Mouse (Mus musculus) hindbrain, embryonic 11.5 days (tissue): ENCODE results near the gene Slc17a7. TPM values are rescaled to one million over a fixed set of nuclear protein-coding genes. Genes with fewer than 3 reads are reported as not detected.

ENCODE experiments used
- ATAC-seq: fragments of 200-750 bp; cut with Nextera tagmentation; 2 replicates; pipeline ENCODE4 v1.8.0; 2017; ENCODE audit warnings: mild to moderate bottlenecking, moderate TSS enrichment, moderate library complexity; ENCODE audit not compliant: low FRiP score
- DNase-seq: peaks from one replicate; pipeline ENCODE4 v3.0.0-alpha.2; 2015; ENCODE audit warnings: low spot score
- H3K27ac ChIP-seq: fragments of 300-500 bp; sonication (generic); 2 replicates; pipeline ENCODE4 v1.5.1; 2014; ENCODE audit warnings: mild to moderate bottlenecking, low read depth, low read length
- H3K27me3 ChIP-seq: fragments of 300-500 bp; sonication (generic); 2 replicates; pipeline ENCODE4 v1.6.1; 2014; ENCODE audit warnings: mild to moderate bottlenecking, low read length, moderate library complexity, mixed read lengths; ENCODE audit not compliant: control insufficient read depth, insufficient read depth
- H3K36me3 ChIP-seq: fragments of 300-500 bp; sonication (generic); 2 replicates; pipeline ENCODE4 v1.6.1; 2014; ENCODE audit warnings: mild to moderate bottlenecking, low read length, moderate library complexity, mixed read lengths; ENCODE audit not compliant: control insufficient read depth, insufficient read depth
- H3K4me1 ChIP-seq: fragments of 300-500 bp; sonication (generic); replicated peaks from 2 replicates; pipeline ENCODE4 v1.6.1; 2014; ENCODE audit warnings: low read length, mixed read lengths; ENCODE audit not compliant: control insufficient read depth, insufficient read depth
- H3K4me2 ChIP-seq: fragments of 300-500 bp; sonication (generic); replicated peaks from 2 replicates; pipeline ENCODE4 v1.6.1; 2014; ENCODE audit warnings: mild to moderate bottlenecking, low read depth, low read length
- H3K4me3 ChIP-seq: fragments of 300-500 bp; sonication (generic); 2 replicates; pipeline ENCODE4 v1.5.1; 2014; ENCODE audit warnings: low read depth, low read length
- H3K9ac ChIP-seq: fragments of 300-500 bp; sonication (generic); 2 replicates; pipeline ENCODE4 v1.6.1; 2014; ENCODE audit warnings: low read depth, low read length
- H3K9me3 ChIP-seq: fragments of 300-500 bp; sonication (generic); 2 replicates; pipeline ENCODE4 v1.6.1; 2016; ENCODE audit warnings: low read length; ENCODE audit not compliant: control insufficient read depth
- WGBS: fragments of 180-500 bp; shearing (Covaris S2); extraction: QIAGEN DNeasy Blood & Tissue Kit; methylation state at CpG from one replicate; pipeline ENCODE4 v1.1.7; 2014; 5-methylcytosine and 5-hydroxymethylcytosine counted together
- polyA plus RNA-seq: library from polyadenylated mRNA; unstranded; fragments of >200 nt; fragmentation: Nextera tagmentation; extraction: Ambion mirVana; gene quantifications from 2 replicates; pipeline ENCODE4 v1.2.1, GENCODE M21; 2014

The Slc17a7 gene
- polyA plus RNA-seq, 1 experiment from 2014 or later = 0.51 TPM

DNA sequence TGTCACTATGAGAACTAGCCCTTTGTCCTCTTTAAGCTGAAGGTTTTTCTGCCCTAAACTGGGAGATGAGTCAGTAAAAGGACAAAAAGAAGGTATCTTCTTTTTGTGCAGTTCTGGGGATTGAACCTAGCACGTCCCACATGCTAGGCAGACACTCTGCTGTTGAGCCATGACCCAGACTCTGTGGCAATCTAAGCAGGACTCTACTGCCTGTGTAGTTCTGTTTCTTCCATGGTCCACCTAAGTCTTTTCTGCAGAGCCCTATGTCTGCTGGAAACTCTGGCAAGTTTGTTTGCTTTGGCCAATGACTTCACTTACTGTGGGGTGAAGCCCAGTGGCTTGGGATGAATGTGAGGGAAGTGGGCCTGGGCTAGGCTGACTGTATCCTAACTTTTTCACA, 25.3 kb upstream of the Slc17a7 start:
- Histone ChIP-seq H3K4me2 (no peak overlapping the region), H3K4me1 (no peaks in the 10 kb centered on the region; the same call in 1 of the 2 replicates), H3K9me3 (no peaks in the 10 kb centered on the region), H3K27ac (no peak overlapping the region), H3K9ac (no peak overlapping the region), H3K27me3 (peaks cover 2% of the 10 kb centered on the region; the same call in 1 of the 2 replicates), H3K4me3 (no peak overlapping the region), H3K36me3 (no peaks in the 10 kb centered on the region)
- no peak for ATAC-seq
- no peak for DNase-seq
- 80% methylated on average over 1 of the region's 1 CpGs for WGBS

DNA sequence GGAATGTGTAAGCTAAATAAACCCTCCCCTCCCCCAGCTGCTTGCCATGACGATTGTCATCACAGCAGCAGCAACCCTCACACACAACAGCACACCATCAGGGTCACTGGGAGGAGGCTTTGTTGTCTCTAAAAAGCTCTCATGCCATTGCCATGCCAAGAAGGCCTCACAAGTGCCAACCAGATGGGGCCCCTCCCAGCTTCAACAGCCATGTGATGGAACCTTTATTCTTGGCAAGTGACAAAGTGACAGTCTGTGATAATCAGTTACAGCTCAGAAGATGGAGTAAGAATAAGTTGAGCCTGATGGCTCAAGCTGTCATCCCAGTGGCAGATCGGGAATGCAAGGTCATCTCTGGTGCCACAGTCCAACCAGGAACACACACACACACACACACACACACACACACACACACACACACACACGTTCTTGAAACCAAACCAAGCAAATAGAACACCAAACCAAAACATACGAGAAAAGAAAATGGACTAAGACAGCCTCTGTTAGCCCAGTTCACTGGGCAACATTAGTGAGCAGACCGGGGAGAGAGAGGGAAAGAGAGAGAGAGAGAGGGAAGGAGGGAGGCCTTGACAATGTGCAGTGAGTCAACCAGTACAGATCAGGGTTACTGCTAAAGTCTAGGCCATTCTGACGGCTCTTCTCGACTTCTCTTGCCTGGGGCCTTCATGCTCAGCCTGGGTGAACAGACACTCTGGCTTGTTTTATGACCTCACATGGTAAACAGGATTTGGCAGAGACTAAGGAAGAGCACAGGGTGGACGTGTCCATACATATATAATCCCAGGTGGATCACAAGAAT, 23.6 kb upstream of the Slc17a7 start:
- ATAC-seq (no peak), DNase-seq (no peak)
- no peaks in the 10 kb centered on the region; the same call in 1 of the 2 replicates for H3K4me1 ChIP-seq
- no peak overlapping the region for H3K9ac ChIP-seq
- peaks cover 2% of the 10 kb centered on the region; the same call in 1 of the 2 replicates for H3K27me3 ChIP-seq
- H3K36me3 ChIP-seq = no peaks in the 10 kb centered on the region
- no peak overlapping the region for H3K27ac ChIP-seq
- H3K9me3 ChIP-seq = no peaks in the 10 kb centered on the region
- no peak overlapping the region for H3K4me3 ChIP-seq
- no peak overlapping the region for H3K4me2 ChIP-seq
- 76% methylated on average over 8 of the region's 8 CpGs for WGBS

DNA sequence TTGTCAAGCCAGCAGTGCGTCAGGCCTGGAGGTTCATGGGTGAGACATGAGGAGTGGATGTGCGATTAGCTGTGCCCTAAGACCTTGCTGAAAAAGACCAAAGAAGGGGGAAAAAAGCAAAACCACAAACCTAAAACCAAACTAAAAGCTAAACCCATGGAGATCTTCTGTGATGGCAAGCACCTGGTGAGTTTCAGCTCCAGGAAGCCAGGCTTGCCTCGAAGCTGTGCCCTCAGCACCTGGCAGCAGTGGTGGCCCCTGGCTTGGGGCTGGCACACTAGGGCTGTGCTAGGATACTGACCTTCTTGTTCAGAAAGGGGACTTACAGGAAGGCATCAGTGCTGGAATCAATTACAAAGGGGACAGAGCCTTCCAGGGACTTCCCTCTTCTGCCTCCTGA, 22.4 kb upstream of the Slc17a7 start:
- 80% methylated on average over 3 of the region's 3 CpGs for WGBS
- Histone ChIP-seq H3K9ac (no peak overlapping the region), H3K27ac (no peak overlapping the region), H3K4me1 (no peaks in the 10 kb centered on the region), H3K4me2 (no peak overlapping the region), H3K4me3 (no peak overlapping the region), H3K36me3 (no peaks in the 10 kb centered on the region), H3K27me3 (no peaks in the 10 kb centered on the region), H3K9me3 (no peaks in the 10 kb centered on the region)
- ATAC-seq (no peak), DNase-seq (no peak)

DNA sequence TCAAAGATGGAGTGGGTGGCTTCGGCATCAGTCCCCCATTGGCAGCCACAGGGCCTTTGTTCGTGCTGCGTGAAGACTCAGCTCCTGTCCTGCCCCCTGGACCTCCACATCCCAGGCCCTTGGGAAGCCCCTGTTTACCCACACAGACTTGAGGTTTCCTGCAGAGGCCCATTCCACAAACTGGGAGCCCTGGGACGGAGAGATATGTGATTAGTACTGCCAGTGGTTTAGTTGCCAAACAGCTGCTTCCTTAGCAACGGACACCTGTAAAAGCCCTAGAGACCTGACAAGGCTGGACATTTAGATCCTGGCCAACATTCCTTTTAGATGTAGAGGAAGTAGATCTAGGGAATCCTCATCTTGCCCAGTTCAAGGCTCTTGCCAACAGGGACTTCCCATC, 21.8 kb upstream of the Slc17a7 start:
- DNase-seq = no peak
- Histone ChIP-seq H3K4me3 (no peak overlapping the region), H3K9me3 (no peaks in the 10 kb centered on the region), H3K4me1 (no peaks in the 10 kb centered on the region), H3K27ac (no peak overlapping the region), H3K27me3 (no peaks in the 10 kb centered on the region), H3K36me3 (no peaks in the 10 kb centered on the region), H3K4me2 (no peak overlapping the region), H3K9ac (no peak overlapping the region)
- no peak for ATAC-seq
- WGBS = 96% methylated on average over 5 of the region's 5 CpGs

DNA sequence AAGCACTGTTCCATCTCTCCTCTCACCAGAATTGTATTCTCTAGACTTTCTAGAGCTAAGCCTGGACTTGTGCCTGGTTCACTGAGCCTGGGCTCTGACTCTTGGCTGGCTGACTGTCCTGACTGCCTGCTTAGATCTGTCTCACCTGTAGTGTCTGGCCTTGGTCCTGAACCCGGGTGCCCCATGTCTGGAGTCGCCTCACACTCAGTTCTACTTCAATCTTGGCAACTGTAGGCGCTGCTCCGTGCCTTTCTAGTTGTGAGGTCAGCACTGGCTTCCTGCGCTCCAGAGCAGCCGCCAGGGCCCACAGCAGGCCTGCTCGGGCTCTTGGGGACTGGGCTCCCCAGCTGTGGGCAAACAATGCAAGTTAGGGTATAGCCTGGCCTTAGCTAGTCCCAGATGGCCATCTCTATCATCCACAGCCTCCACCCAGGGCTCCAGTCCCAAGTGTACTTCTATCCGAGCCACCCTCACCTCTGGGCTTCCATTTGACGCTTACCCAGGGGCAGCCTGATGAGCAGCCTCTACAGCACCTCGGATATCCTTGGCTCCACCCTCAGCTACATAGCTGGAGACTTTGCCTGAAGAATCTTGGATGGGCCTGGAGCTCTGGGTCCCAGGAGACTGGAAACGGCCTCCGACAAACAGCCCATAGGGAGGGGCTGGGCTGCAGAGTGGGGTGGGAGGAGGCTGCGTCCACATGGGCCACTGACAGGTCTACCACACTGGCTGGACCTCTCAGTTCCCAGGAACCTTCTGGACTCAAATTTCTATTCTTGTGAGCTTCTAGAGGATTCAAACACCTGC, 19.2 kb upstream of the Slc17a7 start:
- no peaks in the 10 kb centered on the region for H3K9me3 ChIP-seq
- 91% methylated on average over 13 of the region's 13 CpGs for WGBS
- no peaks in the 10 kb centered on the region for H3K36me3 ChIP-seq

DNA sequence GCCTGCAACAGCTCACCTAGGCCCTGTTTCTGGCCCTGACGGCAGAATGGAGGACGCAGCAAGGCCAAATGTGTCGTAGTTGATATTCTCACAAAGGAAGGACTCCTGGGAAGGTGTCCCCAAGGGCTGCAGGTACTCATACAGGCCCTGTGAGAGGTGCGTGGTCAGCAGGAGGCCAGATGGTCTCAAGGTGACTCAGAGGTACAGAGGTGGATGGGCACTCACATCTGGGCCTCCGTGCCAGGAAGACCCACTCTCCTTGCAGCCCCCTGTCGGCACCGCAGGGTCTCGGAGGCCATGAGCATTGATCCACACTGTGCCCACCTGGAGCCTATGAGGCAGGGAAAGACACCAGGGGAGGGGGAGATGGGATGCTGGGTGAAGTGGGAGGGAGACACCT, 18.3 kb upstream of the Slc17a7 start:
- ATAC-seq = no peak
- H3K27me3 ChIP-seq = no peaks in the 10 kb centered on the region
- 96% methylated on average over 8 of the region's 8 CpGs for WGBS
- no peaks in the 10 kb centered on the region for H3K36me3 ChIP-seq
- H3K9me3 ChIP-seq = no peaks in the 10 kb centered on the region
- H3K27ac ChIP-seq = no peak overlapping the region
- H3K4me3 ChIP-seq = no peak overlapping the region
- no peaks in the 10 kb centered on the region for H3K4me1 ChIP-seq
- no peak overlapping the region for H3K9ac ChIP-seq
- no peak overlapping the region for H3K4me2 ChIP-seq
- DNase-seq = no peak

More for the DNA sequence above, 19.2 kb upstream of the Slc17a7 start:
- Histone ChIP-seq H3K4me3 (no peak overlapping the region), H3K9ac (no peak overlapping the region), H3K27ac (no peak overlapping the region), H3K27me3 (no peaks in the 10 kb centered on the region), H3K4me2 (no peak overlapping the region), H3K4me1 (no peaks in the 10 kb centered on the region)
- no peak for DNase-seq
- no peak for ATAC-seq

DNA sequence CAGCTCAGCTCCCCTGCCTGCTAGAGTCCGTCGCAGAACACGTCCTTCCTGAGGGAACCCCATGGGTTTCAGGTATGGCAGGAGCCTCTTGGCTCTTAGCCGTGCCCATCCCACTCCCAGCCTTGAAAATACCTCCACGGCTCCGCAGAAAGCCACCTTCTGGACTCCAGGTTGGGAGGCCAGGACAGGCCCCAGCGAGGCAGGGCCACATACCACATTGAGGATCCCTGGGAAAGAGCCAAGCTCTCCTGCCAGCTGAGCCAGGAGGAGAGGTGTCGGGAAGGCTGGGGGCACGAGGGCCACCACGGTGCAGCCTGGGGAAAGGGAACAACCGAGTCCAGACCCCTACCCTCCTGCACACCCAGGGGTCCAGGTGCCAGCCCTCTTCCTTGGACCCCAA, 16.5 kb upstream of the Slc17a7 start:
- no peak for DNase-seq
- Histone ChIP-seq H3K4me2 (no peak overlapping the region), H3K4me1 (no peaks in the 10 kb centered on the region), H3K27me3 (no peaks in the 10 kb centered on the region), H3K9me3 (no peaks in the 10 kb centered on the region), H3K36me3 (no peaks in the 10 kb centered on the region), H3K27ac (no peak overlapping the region), H3K4me3 (no peak overlapping the region), H3K9ac (no peak overlapping the region)
- 93% methylated on average over 11 of the region's 11 CpGs for WGBS
- ATAC-seq = no peak

DNA sequence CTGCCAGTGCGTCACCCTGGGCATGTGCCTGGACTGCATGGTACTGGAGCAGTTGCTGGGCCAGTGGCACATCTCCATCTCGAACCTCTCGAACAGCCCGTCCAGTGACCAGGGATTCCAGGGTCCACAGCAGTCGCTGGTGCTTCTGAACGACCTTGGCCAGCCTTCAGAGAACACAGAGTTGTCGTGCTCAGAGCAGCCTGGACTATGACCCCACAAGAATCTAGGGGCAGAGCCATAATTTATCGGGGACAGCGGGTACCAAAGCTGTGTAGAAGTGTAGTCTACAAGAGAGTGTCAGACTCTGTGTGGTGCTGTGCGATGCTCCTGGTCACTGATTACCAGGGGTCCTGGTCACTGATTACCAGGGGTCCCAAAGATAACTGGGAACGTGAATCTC, 15.8 kb upstream of the Slc17a7 start:
- Histone ChIP-seq H3K4me1 (no peaks in the 10 kb centered on the region), H3K27me3 (no peaks in the 10 kb centered on the region), H3K9ac (no peak overlapping the region), H3K9me3 (no peaks in the 10 kb centered on the region), H3K27ac (no peak overlapping the region), H3K36me3 (no peaks in the 10 kb centered on the region), H3K4me3 (no peak overlapping the region), H3K4me2 (no peak overlapping the region)
- ATAC-seq = no peak
- no peak for DNase-seq
- 86% methylated on average over 11 of the region's 11 CpGs for WGBS
